Mouse (Mus musculus) gastrocnemius, postnatal 4 days (tissue): ENCODE results near the gene Ormdl3. TPM values are rescaled to one million over a fixed set of nuclear protein-coding genes. Genes with fewer than 3 reads are reported as not detected.

Experiments
- DNase-seq, 2 experiments: peaks; one replicate each; pipeline ENCODE4 v3.0.0; 2021 to 2022; ENCODE audit warnings: low spot score in 2 of 2, mixed read lengths in 2 of 2
- total RNA-seq, 2 experiments: library from RNA; stranded (reverse); gene quantifications; 2 replicates each; pipeline ENCODE4 v1.2.3; 2021

Ormdl3 gene
- total RNA-seq, 2 experiments from 2014 or later, result 28.0 to 28.3 TPM

- DNase-seq, result no peak
Observed at GRCm38 (mm10) chr11:98589306-98589705, 2.1 kb upstream of the Ormdl3 start.

- DNase-seq, result no peak
Observed at GRCm38 (mm10) chr11:98588833-98589281, 1.7 kb upstream of the Ormdl3 start.

- peak in 1 of 2 experiments; percentile 60 for DNase-seq
Observed at GRCm38 (mm10) chr11:98587684-98588546, 747 bp upstream of the Ormdl3 start.

- peak in 1 of 2 experiments; percentile 25 for DNase-seq
Observed at GRCm38 (mm10) chr11:98586087-98586891, 879 bp downstream of the Ormdl3 start.

GRCm38 (mm10) chr11:98584629-98585177 is 2.5 kb downstream of the Ormdl3 start:
- DNase-seq, result no peak

GRCm38 (mm10) chr11:98584146-98584545 is 3.0 kb downstream of the Ormdl3 start:
- no peak for DNase-seq

- DNase-seq, result no peak
Observed at GRCm38 (mm10) chr11:98583571-98583970, 3.6 kb downstream of the Ormdl3 start.

- no peak for DNase-seq
Observed at GRCm38 (mm10) chr11:98583265-98583552, 4.0 kb downstream of the Ormdl3 start.

GRCm38 (mm10) chr11:98582551-98583264 is 4.5 kb downstream of the Ormdl3 start:
- DNase-seq, result no peak

GRCm38 (mm10) chr11:98582030-98582388 is 5.2 kb downstream of the Ormdl3 start:
- DNase-seq, result no peak

- DNase-seq, result no peak
Observed at GRCm38 (mm10) chr11:98581286-98582029, 5.7 kb downstream of the Ormdl3 start.

- no peak for DNase-seq
Observed at GRCm38 (mm10) chr11:98580301-98581121, 6.7 kb downstream of the Ormdl3 start.

- DNase-seq, result no peak
Observed at GRCm38 (mm10) chr11:98577776-98578175, 9.4 kb downstream of the Ormdl3 start.

GRCm38 (mm10) chr11:98569461-98569860 is 17.7 kb downstream of the Ormdl3 start:
- no peak for DNase-seq

- no peak for DNase-seq
Observed at GRCm38 (mm10) chr11:98568326-98568725, 18.8 kb downstream of the Ormdl3 start.

- no peak for DNase-seq
Observed at GRCm38 (mm10) chr11:98563921-98564414, 23.2 kb downstream of the Ormdl3 start.

- no peak for DNase-seq
Observed at GRCm38 (mm10) chr11:98563025-98563424, 24.1 kb downstream of the Ormdl3 start.

GRCm38 (mm10) chr11:98560942-98561341 is 26.2 kb downstream of the Ormdl3 start:
- no peak for DNase-seq

- no peak for DNase-seq
Observed at GRCm38 (mm10) chr11:98555124-98555700, 32.0 kb downstream of the Ormdl3 start.
